Mouse (Mus musculus): ENCODE results near the gene Fam102a. TPM values are rescaled to one million over a fixed set of nuclear protein-coding genes. Genes with fewer than 3 reads are reported as not detected.

The Fam102a gene
- polyA plus RNA-seq, 1 experiment, result 40.2 TPM

- Histone ChIP-seq H3K4me1 (ENCODE audit: control insufficient read depth, insufficient read depth, low read length) (no peaks in the 10 kb centered on the region), H3K4me3 (replicated peaks; ENCODE audit: insufficient read depth, low read depth, low read length) (no peak overlapping the region), H3K27me3 (ENCODE audit: control insufficient read depth, insufficient read depth, low read length) (no peaks in the 10 kb centered on the region), H3K27ac (ENCODE audit: insufficient read depth, low read length) (no peak overlapping the region)
- 62% methylated on average over 4 of the region's 4 CpGs for WGBS
- no peak for DNase-seq
- no peak for TF ChIP-seq POLR2A (IDR thresholded peaks at IDR 0.05; ENCODE audit: borderline replicate concordance, insufficient read depth, low read length)
- no peak for TF ChIP-seq CTCF (IDR thresholded peaks at IDR 0.05; ENCODE audit: borderline replicate concordance, insufficient read depth, low read depth, low read length)
Observed at GRCm38 (mm10) chr2:32517233-32517867, 17.8 kb upstream of the Fam102a start.

- H3K27me3 ChIP-seq (ENCODE audit: control insufficient read depth, insufficient read depth, low read length), result no peaks in the 10 kb centered on the region
- 75% methylated on average over 8 of the region's 8 CpGs for WGBS
- H3K27ac ChIP-seq (ENCODE audit: insufficient read depth, low read length), result no peak overlapping the region
- H3K4me1 ChIP-seq (ENCODE audit: control insufficient read depth, insufficient read depth, low read length), result no peaks in the 10 kb centered on the region
- no peak for DNase-seq
- no peak overlapping the region for H3K4me3 ChIP-seq (replicated peaks; ENCODE audit: insufficient read depth, low read depth, low read length)
- TF ChIP-seq CTCF (IDR thresholded peaks at IDR 0.05; ENCODE audit: borderline replicate concordance, insufficient read depth, low read depth, low read length) (no peak), POLR2A (IDR thresholded peaks at IDR 0.05; ENCODE audit: borderline replicate concordance, insufficient read depth, low read length) (no peak)
Observed at GRCm38 (mm10) chr2:32520034-32520990, 14.8 kb upstream of the Fam102a start.

GRCm38 (mm10) chr2:32524536-32525031 lies 10.5 kb upstream of the Fam102a start:
- H3K27ac ChIP-seq (ENCODE audit: insufficient read depth, low read length), result no peak overlapping the region
- WGBS, result 93% methylated on average over 13 of the region's 13 CpGs
- H3K4me1 ChIP-seq (ENCODE audit: control insufficient read depth, insufficient read depth, low read length), result no peaks in the 10 kb centered on the region
- TF ChIP-seq POLR2A (IDR thresholded peaks at IDR 0.05; ENCODE audit: borderline replicate concordance, insufficient read depth, low read length) (no peak), CTCF (IDR thresholded peaks at IDR 0.05; ENCODE audit: borderline replicate concordance, insufficient read depth, low read depth, low read length) (no peak)
- no peaks in the 10 kb centered on the region for H3K27me3 ChIP-seq (ENCODE audit: control insufficient read depth, insufficient read depth, low read length)
- H3K4me3 ChIP-seq (replicated peaks; ENCODE audit: insufficient read depth, low read depth, low read length), result no peak overlapping the region
- no peak for DNase-seq

GRCm38 (mm10) chr2:32525816-32526215 lies 9.3 kb upstream of the Fam102a start:
- H3K4me3 ChIP-seq (replicated peaks; ENCODE audit: insufficient read depth, low read depth, low read length), result no peak overlapping the region
- WGBS, result 81% methylated on average over 12 of the region's 12 CpGs
- no peaks in the 10 kb centered on the region for H3K4me1 ChIP-seq (ENCODE audit: control insufficient read depth, insufficient read depth, low read length)
- H3K27ac ChIP-seq (ENCODE audit: insufficient read depth, low read length), result no peak overlapping the region
- TF ChIP-seq CTCF (IDR thresholded peaks at IDR 0.05; ENCODE audit: borderline replicate concordance, insufficient read depth, low read depth, low read length) (no peak), POLR2A (IDR thresholded peaks at IDR 0.05; ENCODE audit: borderline replicate concordance, insufficient read depth, low read length) (no peak)
- no peak for DNase-seq
- H3K27me3 ChIP-seq (ENCODE audit: control insufficient read depth, insufficient read depth, low read length), result no peaks in the 10 kb centered on the region

GRCm38 (mm10) chr2:32527468-32527966 lies 7.6 kb upstream of the Fam102a start:
- H3K4me1 ChIP-seq (ENCODE audit: control insufficient read depth, insufficient read depth, low read length), result no peaks in the 10 kb centered on the region
- WGBS, result 50% methylated on average over 14 of the region's 14 CpGs
- H3K4me3 ChIP-seq (replicated peaks; ENCODE audit: insufficient read depth, low read depth, low read length), result no peak overlapping the region
- no peak for TF ChIP-seq POLR2A (IDR thresholded peaks at IDR 0.05; ENCODE audit: borderline replicate concordance, insufficient read depth, low read length)
- no peak for TF ChIP-seq CTCF (IDR thresholded peaks at IDR 0.05; ENCODE audit: borderline replicate concordance, insufficient read depth, low read depth, low read length)
- no peak for DNase-seq
- no peak overlapping the region for H3K27ac ChIP-seq (ENCODE audit: insufficient read depth, low read length)
- no peaks in the 10 kb centered on the region for H3K27me3 ChIP-seq (ENCODE audit: control insufficient read depth, insufficient read depth, low read length)

- 96% methylated on average over 1 of the region's 1 CpGs for WGBS
- no peak for DNase-seq
- no peaks in the 10 kb centered on the region for H3K27me3 ChIP-seq (ENCODE audit: control insufficient read depth, insufficient read depth, low read length)
- no peaks in the 10 kb centered on the region for H3K4me1 ChIP-seq (ENCODE audit: control insufficient read depth, insufficient read depth, low read length)
- TF ChIP-seq POLR2A (IDR thresholded peaks at IDR 0.05; ENCODE audit: borderline replicate concordance, insufficient read depth, low read length) (no peak), CTCF (IDR thresholded peaks at IDR 0.05; ENCODE audit: borderline replicate concordance, insufficient read depth, low read depth, low read length) (no peak)
- H3K27ac ChIP-seq (ENCODE audit: insufficient read depth, low read length), result no peak overlapping the region
- no peak overlapping the region for H3K4me3 ChIP-seq (replicated peaks; ENCODE audit: insufficient read depth, low read depth, low read length)
Observed at GRCm38 (mm10) chr2:32528326-32528725, 6.8 kb upstream of the Fam102a start.

- Histone ChIP-seq H3K4me1 (ENCODE audit: control insufficient read depth, insufficient read depth, low read length) (peaks cover 3% of the 10 kb centered on the region; the same call in 1 of the 2 replicates), H3K27me3 (ENCODE audit: control insufficient read depth, insufficient read depth, low read length) (no peaks in the 10 kb centered on the region), H3K27ac (ENCODE audit: insufficient read depth, low read length) (no peak overlapping the region), H3K4me3 (replicated peaks; ENCODE audit: insufficient read depth, low read depth, low read length) (no peak overlapping the region)
- no peak for TF ChIP-seq CTCF (IDR thresholded peaks at IDR 0.05; ENCODE audit: borderline replicate concordance, insufficient read depth, low read depth, low read length)
- TF ChIP-seq POLR2A (IDR thresholded peaks at IDR 0.05; ENCODE audit: borderline replicate concordance, insufficient read depth, low read length), result no peak
- 82% methylated on average over 2 of the region's 2 CpGs for WGBS
- no peak for DNase-seq
Observed at GRCm38 (mm10) chr2:32530479-32530878, 4.7 kb upstream of the Fam102a start.
